8 mouse cellular contexts compared by ENCODE assay signal in genomic region chr9:16500382-16501185, GRCm38 (mm10). TPM values are rescaled to one million over a fixed set of nuclear protein-coding genes. Genes with fewer than 3 reads are reported as not detected.
A peak's percentile ranks its signal among the peaks of the same experiment; 100 is the strongest.
DNase-seq lines count a peak whose midpoint lies in the region; ATAC-seq and TF ChIP-seq lines count a peak whose summit lies in the region.

No protein-coding gene starts in this region.

- under 1% methylated on average over 41 of the region's 41 CpGs for WGBS in forebrain, embryonic 16.5 days
- under 1% methylated on average over 41 of the region's 41 CpGs for WGBS in intestine, embryonic 15.5 days
- under 1% methylated on average over 41 of the region's 41 CpGs for WGBS in limb, embryonic 12.5 days
- under 1% methylated on average over 41 of the region's 41 CpGs for WGBS in midbrain, embryonic 13.5 days
- under 1% methylated on average over 41 of the region's 41 CpGs for WGBS in stomach, postnatal 0 days

- H3K4me1 ChIP-seq in forebrain, embryonic 16.5 days (replicated peaks; ENCODE audit: control insufficient read depth, insufficient read depth, low read length), result peaks cover 18% of the 10 kb centered on the region
- peaks cover 24% of the 10 kb centered on the region for H3K4me1 ChIP-seq in intestine, embryonic 15.5 days (replicated peaks)
- H3K4me1 ChIP-seq in limb, embryonic 12.5 days (replicated peaks), result peaks cover 20% of the 10 kb centered on the region
- H3K4me1 ChIP-seq in midbrain, embryonic 13.5 days (replicated peaks), result peaks cover 24% of the 10 kb centered on the region
- no peaks in the 10 kb centered on the region for H3K4me1 ChIP-seq in stomach, postnatal 0 days (replicated peaks; ENCODE audit: control insufficient read depth, insufficient read depth)

- peak overlapping the region; percentile 85 for H3K4me2 ChIP-seq in forebrain, embryonic 16.5 days (ENCODE audit: low read length)
- H3K4me2 ChIP-seq in intestine, embryonic 15.5 days (replicated peaks), result peak overlapping the region; percentile 98
- H3K4me2 ChIP-seq in limb, embryonic 12.5 days, result peak overlapping the region; percentile 85
- H3K4me2 ChIP-seq in midbrain, embryonic 13.5 days (replicated peaks), result peak overlapping the region; percentile 68
- H3K4me2 ChIP-seq in stomach, postnatal 0 days (replicated peaks; ENCODE audit: low read depth), result peak overlapping the region; percentile 69

- H3K36me3 ChIP-seq in forebrain, embryonic 16.5 days (ENCODE audit: control insufficient read depth, insufficient read depth), result no peaks in the 10 kb centered on the region
- no peaks in the 10 kb centered on the region for H3K36me3 ChIP-seq in intestine, embryonic 15.5 days
- no peaks in the 10 kb centered on the region for H3K36me3 ChIP-seq in limb, embryonic 12.5 days
- H3K36me3 ChIP-seq in midbrain, embryonic 13.5 days, result no peaks in the 10 kb centered on the region
- no peaks in the 10 kb centered on the region for H3K36me3 ChIP-seq in stomach, postnatal 0 days (ENCODE audit: control insufficient read depth, insufficient read depth, low read length)

- no peak for TF ChIP-seq EP300 in stomach, postnatal 0 days (optimal IDR thresholded peaks at IDR 0.05)

- H3K27me3 ChIP-seq in forebrain, embryonic 16.5 days (replicated peaks; ENCODE audit: control insufficient read depth, insufficient read depth, low read length), result 0 out of 2 replicates have a peak, but pooled peaks cover 2% of the 10 kb centered on the region
- peaks cover 31% of the 10 kb centered on the region for H3K27me3 ChIP-seq in intestine, embryonic 15.5 days (replicated peaks)
- H3K27me3 ChIP-seq in limb, embryonic 12.5 days, result peaks cover 8% of the 10 kb centered on the region; the same call in 1 of the 2 replicates
- H3K27me3 ChIP-seq in midbrain, embryonic 13.5 days, result peaks cover 4% of the 10 kb centered on the region; the same call in 1 of the 2 replicates
- H3K27me3 ChIP-seq in stomach, postnatal 0 days (ENCODE audit: control insufficient read depth, insufficient read depth, low read length), result no peaks in the 10 kb centered on the region; the same call in 1 of the 2 replicates

- peak overlapping the region; percentile 70 for H3K9ac ChIP-seq in forebrain, embryonic 16.5 days (replicated peaks; ENCODE audit: low read depth, low read length)
- 0 out of 2 replicates have a peak overlapping the region, but pooled peaks have one; percentile 17 for H3K9ac ChIP-seq in intestine, embryonic 15.5 days
- peak overlapping the region; percentile 75 for H3K9ac ChIP-seq in limb, embryonic 12.5 days (replicated peaks)
- H3K9ac ChIP-seq in midbrain, embryonic 13.5 days (replicated peaks), result peak overlapping the region; percentile 77
- H3K9ac ChIP-seq in stomach, postnatal 0 days (ENCODE audit: low read length), result peak overlapping the region; percentile 45

- DNase-seq in Muller cell, postnatal 12 days (ENCODE audit: inconsistent ontology term), result peak; percentile 68
- peak; percentile 90 for DNase-seq in brain, embryonic 14.5 days (ENCODE audit: low read depth)
- peak; percentile 23 for DNase-seq in stomach, postnatal 0 days (ENCODE audit: low spot score)
- DNase-seq in c-Kit-positive CD71-positive TER-119-positive erythroid progenitor cells, embryonic 14.5 days (ENCODE audit: low spot score), result no peak

- H3K9me3 ChIP-seq in forebrain, embryonic 16.5 days (ENCODE audit: control insufficient read depth, low read length), result no peaks in the 10 kb centered on the region
- H3K9me3 ChIP-seq in intestine, embryonic 15.5 days, result no peaks in the 10 kb centered on the region
- no peaks in the 10 kb centered on the region for H3K9me3 ChIP-seq in limb, embryonic 12.5 days
- H3K9me3 ChIP-seq in midbrain, embryonic 13.5 days, result no peaks in the 10 kb centered on the region
- no peaks in the 10 kb centered on the region for H3K9me3 ChIP-seq in stomach, postnatal 0 days (ENCODE audit: control insufficient read depth, low read length)

- H3K27ac ChIP-seq in forebrain, embryonic 16.5 days (ENCODE audit: low read length), result peak overlapping the region; percentile 83
- no peak overlapping the region for H3K27ac ChIP-seq in intestine, embryonic 15.5 days
- peak overlapping the region; percentile 85 for H3K27ac ChIP-seq in limb, embryonic 12.5 days
- peak overlapping the region; percentile 96 for H3K27ac ChIP-seq in midbrain, embryonic 13.5 days
- peak overlapping the region; percentile 56 for H3K27ac ChIP-seq in stomach, postnatal 0 days (replicated peaks)

- TF ChIP-seq POLR2A in brain, embryonic 14.5 days (IDR thresholded peaks at IDR 0.05; ENCODE audit: borderline replicate concordance, extremely low read depth, insufficient read depth, insufficient read length, poor library complexity, severe bottlenecking), result no peak; the same call in 1 of the 2 replicates

- H3K4me3 ChIP-seq in forebrain, embryonic 16.5 days (replicated peaks; ENCODE audit: low read length), result peak overlapping the region; percentile 56
- peak overlapping the region; percentile 51 for H3K4me3 ChIP-seq in intestine, embryonic 15.5 days (replicated peaks)
- peak overlapping the region; percentile 63 for H3K4me3 ChIP-seq in limb, embryonic 12.5 days (replicated peaks)
- H3K4me3 ChIP-seq in midbrain, embryonic 13.5 days (replicated peaks), result peak overlapping the region; percentile 68
- H3K4me3 ChIP-seq in stomach, postnatal 0 days (ENCODE audit: low read depth, low read length), result peak overlapping the region; percentile 52

- peak; percentile 26; the same call in 1 of the 2 replicates for TF ChIP-seq CTCF in brain, embryonic 14.5 days (IDR thresholded peaks at IDR 0.05; ENCODE audit: borderline replicate concordance, extremely low read depth, insufficient read depth, insufficient read length)
- peak; percentile 28 for TF ChIP-seq CTCF in stomach, postnatal 0 days (IDR thresholded peaks at IDR 0.05; ENCODE audit: low read depth)

- peak; percentile 29 for ATAC-seq in forebrain, embryonic 16.5 days
- peak; percentile 32; the same call in 1 of the 2 replicates for ATAC-seq in intestine, embryonic 15.5 days
- peak; percentile 79 for ATAC-seq in limb, embryonic 12.5 days (ENCODE audit: insufficient number of reproducible peaks, insufficient read depth, low FRiP score, low TSS enrichment, low read depth)
- peak; percentile 67 for ATAC-seq in midbrain, embryonic 13.5 days
- peak; percentile 38; the same call in 1 of the 2 replicates for ATAC-seq in stomach, postnatal 0 days (ENCODE audit: low FRiP score, low TSS enrichment)

RNA-seq across cellular contexts. Expression of gene Fat3, which starts 0.5 kb away (rescaled TPM):
- polyA plus RNA-seq in brain, embryonic 14.5 days (2012; rRNA removed), result 31.5 and 42.0 TPM in 2 replicates
- 11.4 and 12.8 TPM in 2 replicates for polyA plus RNA-seq in forebrain, embryonic 16.5 days (2015; fragmentation: Nextera tagmentation; extraction: Ambion mirVana)
- polyA plus RNA-seq in intestine, embryonic 15.5 days (2015; fragmentation: Nextera tagmentation; extraction: Ambion mirVana), result 0.46 and 0.52 TPM in 2 replicates
- polyA plus RNA-seq in limb, embryonic 12.5 days (2016; fragmentation: Nextera tagmentation; extraction: Ambion mirVana), result 5.1 and 5.2 TPM in 2 replicates
- polyA plus RNA-seq in midbrain, embryonic 13.5 days (2015; fragmentation: Nextera tagmentation; extraction: Ambion mirVana), result 15.2 and 15.4 TPM in 2 replicates
- 0.93 and 1.1 TPM in 2 replicates for polyA plus RNA-seq in stomach, postnatal 0 days (2015; fragmentation: Nextera tagmentation; extraction: Ambion mirVana)

Comparison
In these comparisons a context has a peak if more than half of its experiments do, and no peak if none do; other contexts are left out.
1. ATAC-seq: peak in every context shown above with its lines; median percentile 79 in limb, embryonic 12.5 days; 67 in midbrain, embryonic 13.5 days; 38 in stomach, postnatal 0 days; 32 in intestine, embryonic 15.5 days; 29 in forebrain, embryonic 16.5 days.
2. H3K9ac ChIP-seq: peak in every context shown above with its lines; median percentile 77 in midbrain, embryonic 13.5 days; 75 in limb, embryonic 12.5 days; 70 in forebrain, embryonic 16.5 days; 45 in stomach, postnatal 0 days; 17 in intestine, embryonic 15.5 days.